Mouse (Mus musculus): ENCODE measurements around the gene Gpr15. TPM values are rescaled to one million over a fixed set of nuclear protein-coding genes. Genes with fewer than 3 reads are reported as not detected.

The Gpr15 gene
- polyA plus RNA-seq, 1 experiment from 2014 or later = not detected

GRCm38 (mm10) chr16:58696796-58697195 is 22.1 kb downstream of the Gpr15 start:
- Histone ChIP-seq H3K9me3 (ENCODE audit: low read length) (no peaks in the 10 kb centered on the region), H3K36me3 (replicated peaks; ENCODE audit: insufficient read depth, low read length) (no peaks in the 10 kb centered on the region), H3K27ac (ENCODE audit: low read depth) (no peak overlapping the region), H3K4me2 (ENCODE audit: low read depth, low read length) (no peak overlapping the region), H3K27me3 (ENCODE audit: insufficient read depth, low read length) (0 out of 2 replicates have a peak, but pooled peaks cover 3% of the 10 kb centered on the region), H3K4me3 (ENCODE audit: low read depth, low read length) (no peak overlapping the region), H3K9ac (replicated peaks) (no peak overlapping the region), H3K4me1 (ENCODE audit: insufficient read depth) (no peaks in the 10 kb centered on the region)
- no peak for DNase-seq
- 83% methylated on average over 3 of the region's 3 CpGs for whole genome bisulfite sequencing (ENCODE audit: insufficient replicate concordance)
- no peak for TF ChIP-seq EP300 (IDR thresholded peaks at IDR 0.05; ENCODE audit: low read depth)
- no peak for TF ChIP-seq CTCF (IDR thresholded peaks at IDR 0.05; ENCODE audit: low read depth)
- ATAC-seq = no peak

- DNase-seq (no peak), ATAC-seq (no peak)
- H3K36me3 ChIP-seq (replicated peaks; ENCODE audit: insufficient read depth, low read length) = no peaks in the 10 kb centered on the region
- H3K27ac ChIP-seq (ENCODE audit: low read depth) = no peak overlapping the region
- 0 out of 2 replicates have a peak, but pooled peaks cover 3% of the 10 kb centered on the region for H3K4me1 ChIP-seq (ENCODE audit: insufficient read depth)
- no peak overlapping the region for H3K9ac ChIP-seq (replicated peaks)
- no peak for TF ChIP-seq CTCF (IDR thresholded peaks at IDR 0.05; ENCODE audit: low read depth)
- TF ChIP-seq EP300 (IDR thresholded peaks at IDR 0.05; ENCODE audit: low read depth) = no peak
- no peak overlapping the region for H3K4me2 ChIP-seq (ENCODE audit: low read depth, low read length)
- WGBS (ENCODE audit: insufficient replicate concordance) = 78% methylated on average over 5 of the region's 5 CpGs
- no peak overlapping the region for H3K4me3 ChIP-seq (ENCODE audit: low read depth, low read length)
- no peaks in the 10 kb centered on the region for H3K9me3 ChIP-seq (ENCODE audit: low read length)
- H3K27me3 ChIP-seq (ENCODE audit: insufficient read depth, low read length) = no peaks in the 10 kb centered on the region
These were observed 24.8 kb downstream of the Gpr15 start for GRCm38 (mm10) chr16:58694091-58694490.

GRCm38 (mm10) chr16:58690322-58690732 is 28.5 kb downstream of the Gpr15 start:
- DNase-seq (no peak), ATAC-seq (no peak)
- Histone ChIP-seq H3K27me3 (ENCODE audit: insufficient read depth, low read length) (no peaks in the 10 kb centered on the region), H3K4me1 (ENCODE audit: insufficient read depth) (0 out of 2 replicates have a peak, but pooled peaks cover 3% of the 10 kb centered on the region), H3K4me2 (ENCODE audit: low read depth, low read length) (no peak overlapping the region), H3K27ac (ENCODE audit: low read depth) (no peak overlapping the region), H3K36me3 (replicated peaks; ENCODE audit: insufficient read depth, low read length) (no peaks in the 10 kb centered on the region), H3K4me3 (ENCODE audit: low read depth, low read length) (no peak overlapping the region), H3K9me3 (ENCODE audit: low read length) (no peaks in the 10 kb centered on the region), H3K9ac (replicated peaks) (no peak overlapping the region)
- TF ChIP-seq EP300 (IDR thresholded peaks at IDR 0.05; ENCODE audit: low read depth) (no peak), CTCF (IDR thresholded peaks at IDR 0.05; ENCODE audit: low read depth) (no peak)
- WGBS (ENCODE audit: insufficient replicate concordance) = 42% methylated on average over 5 of the region's 5 CpGs

GRCm38 (mm10) chr16:58689555-58690169 is 29.2 kb downstream of the Gpr15 start:
- DNase-seq (no peak), ATAC-seq (no peak)
- TF ChIP-seq CTCF (IDR thresholded peaks at IDR 0.05; ENCODE audit: low read depth) (no peak), EP300 (IDR thresholded peaks at IDR 0.05; ENCODE audit: low read depth) (no peak)
- Histone ChIP-seq H3K27me3 (ENCODE audit: insufficient read depth, low read length) (no peaks in the 10 kb centered on the region), H3K4me2 (ENCODE audit: low read depth, low read length) (no peak overlapping the region), H3K4me1 (ENCODE audit: insufficient read depth) (0 out of 2 replicates have a peak, but pooled peaks cover 3% of the 10 kb centered on the region), H3K27ac (ENCODE audit: low read depth) (no peak overlapping the region), H3K36me3 (replicated peaks; ENCODE audit: insufficient read depth, low read length) (no peaks in the 10 kb centered on the region), H3K9ac (replicated peaks) (no peak overlapping the region), H3K9me3 (ENCODE audit: low read length) (no peaks in the 10 kb centered on the region), H3K4me3 (ENCODE audit: low read depth, low read length) (no peak overlapping the region)
- 64% methylated on average over 5 of the region's 5 CpGs for WGBS (ENCODE audit: insufficient replicate concordance)

GRCm38 (mm10) chr16:58688534-58688933 is 30.3 kb downstream of the Gpr15 start:
- Histone ChIP-seq H3K27me3 (ENCODE audit: insufficient read depth, low read length) (no peaks in the 10 kb centered on the region), H3K4me3 (ENCODE audit: low read depth, low read length) (no peak overlapping the region), H3K4me2 (ENCODE audit: low read depth, low read length) (no peak overlapping the region), H3K4me1 (ENCODE audit: insufficient read depth) (0 out of 2 replicates have a peak, but pooled peaks cover 3% of the 10 kb centered on the region), H3K36me3 (replicated peaks; ENCODE audit: insufficient read depth, low read length) (no peaks in the 10 kb centered on the region), H3K9ac (replicated peaks) (no peak overlapping the region), H3K27ac (ENCODE audit: low read depth) (no peak overlapping the region), H3K9me3 (ENCODE audit: low read length) (no peaks in the 10 kb centered on the region)
- TF ChIP-seq EP300 (IDR thresholded peaks at IDR 0.05; ENCODE audit: low read depth) (no peak), CTCF (IDR thresholded peaks at IDR 0.05; ENCODE audit: low read depth) (no peak)
- DNase-seq (no peak), ATAC-seq (no peak)
- WGBS (ENCODE audit: insufficient replicate concordance) = 83% methylated on average over 1 of the region's 1 CpGs

- Histone ChIP-seq H3K4me3 (ENCODE audit: low read depth, low read length) (0 out of 2 replicates have a peak overlapping the region, but pooled peaks have one; percentile 4), H3K27ac (ENCODE audit: low read depth) (peak overlapping the region; percentile 17; the same call in 1 of the 2 replicates), H3K4me2 (ENCODE audit: low read depth, low read length) (peak overlapping the region; percentile 20; the same call in 1 of the 2 replicates), H3K9me3 (ENCODE audit: low read length) (no peaks in the 10 kb centered on the region), H3K9ac (replicated peaks) (no peak overlapping the region), H3K27me3 (ENCODE audit: insufficient read depth, low read length) (no peaks in the 10 kb centered on the region), H3K4me1 (ENCODE audit: insufficient read depth) (0 out of 2 replicates have a peak, but pooled peaks cover 3% of the 10 kb centered on the region), H3K36me3 (replicated peaks; ENCODE audit: insufficient read depth, low read length) (peaks cover 13% of the 10 kb centered on the region)
- DNase-seq (no peak), ATAC-seq (peak; percentile 38)
- WGBS (ENCODE audit: insufficient replicate concordance) = 58% methylated on average over 20 of the region's 20 CpGs
- TF ChIP-seq CTCF (IDR thresholded peaks at IDR 0.05; ENCODE audit: low read depth) (no peak), EP300 (IDR thresholded peaks at IDR 0.05; ENCODE audit: low read depth) (no peak)
These were observed 33.0 kb downstream of the Gpr15 start for GRCm38 (mm10) chr16:58685548-58686537.

All from liver, postnatal 0 days (tissue).